Mouse (Mus musculus) embryonic facial prominence, embryonic 11.5 days (tissue): ENCODE data around the gene Lemd1. TPM values are rescaled to one million over a fixed set of nuclear protein-coding genes. Genes with fewer than 3 reads are reported as not detected.

Source experiments
- ATAC-seq: fragments of 200-750 bp; cut with Nextera tagmentation; replicated peaks from 2 replicates; pipeline ENCODE4 v1.8.0; 2017; ENCODE audit warnings: low read depth; ENCODE audit not compliant: insufficient number of reproducible peaks, low FRiP score, low TSS enrichment
- DNase-seq: peaks from one replicate; pipeline ENCODE4 v3.0.0-alpha.2; 2015; ENCODE audit warnings: low spot score
- H3K27ac ChIP-seq: fragments of 300-500 bp; sonication (generic); replicated peaks from 2 replicates; pipeline ENCODE4 v1.5.1; 2014; ENCODE audit warnings: mild to moderate bottlenecking, low read depth, low read length, control low read depth
- H3K27me3 ChIP-seq: fragments of 300-500 bp; sonication (generic); 2 replicates; pipeline ENCODE4 v1.6.1; 2014; ENCODE audit warnings: mild to moderate bottlenecking, low read length, moderate library complexity, mixed read lengths; ENCODE audit not compliant: control insufficient read depth, insufficient read depth
- H3K36me3 ChIP-seq: fragments of 300-500 bp; sonication (generic); replicated peaks from 2 replicates; pipeline ENCODE4 v1.6.1; 2014; ENCODE audit warnings: low read depth, mild to moderate bottlenecking, low read length, moderate library complexity, mixed read lengths; ENCODE audit not compliant: control insufficient read depth, insufficient read depth
- H3K4me1 ChIP-seq: fragments of 300-500 bp; sonication (generic); 2 replicates; pipeline ENCODE4 v1.6.1; 2014; ENCODE audit warnings: low read length, mixed read lengths; ENCODE audit not compliant: control insufficient read depth, insufficient read depth
- H3K4me2 ChIP-seq: fragments of 300-500 bp; sonication (generic); 2 replicates; pipeline ENCODE4 v1.6.1; 2014; ENCODE audit warnings: low read depth, mild to moderate bottlenecking, control low read depth, low read length, moderate library complexity
- H3K4me3 ChIP-seq: fragments of 300-500 bp; sonication (generic); 2 replicates; pipeline ENCODE4 v1.5.1; 2014; ENCODE audit warnings: low read depth, low read length, control low read depth
- H3K9ac ChIP-seq: fragments of 300-500 bp; sonication (generic); replicated peaks from 2 replicates; pipeline ENCODE4 v1.6.1; 2014; ENCODE audit warnings: mild to moderate bottlenecking, control low read depth, low read length
- H3K9me3 ChIP-seq: fragments of 300-500 bp; sonication (generic); replicated peaks from 2 replicates; pipeline ENCODE4 v1.6.1; 2016; ENCODE audit warnings: mild to moderate bottlenecking, low read length, inconsistent platforms, mixed read lengths; ENCODE audit not compliant: control insufficient read depth
- WGBS: fragments of 180-500 bp; shearing (Covaris S2); extraction: QIAGEN DNeasy Blood & Tissue Kit; methylation state at CpG from one replicate; pipeline ENCODE4 v1.1.7; 2014; 5-methylcytosine and 5-hydroxymethylcytosine counted together
- polyA plus RNA-seq: library from polyadenylated mRNA; unstranded; fragments of >200 nt; fragmentation: Nextera tagmentation; extraction: Ambion mirVana; gene quantifications from 2 replicates; pipeline ENCODE4 v1.2.1, GENCODE M21; 2014

Gene Lemd1
- polyA plus RNA-seq, 1 experiment from 2014 or later, result 1.1 TPM

DNA sequence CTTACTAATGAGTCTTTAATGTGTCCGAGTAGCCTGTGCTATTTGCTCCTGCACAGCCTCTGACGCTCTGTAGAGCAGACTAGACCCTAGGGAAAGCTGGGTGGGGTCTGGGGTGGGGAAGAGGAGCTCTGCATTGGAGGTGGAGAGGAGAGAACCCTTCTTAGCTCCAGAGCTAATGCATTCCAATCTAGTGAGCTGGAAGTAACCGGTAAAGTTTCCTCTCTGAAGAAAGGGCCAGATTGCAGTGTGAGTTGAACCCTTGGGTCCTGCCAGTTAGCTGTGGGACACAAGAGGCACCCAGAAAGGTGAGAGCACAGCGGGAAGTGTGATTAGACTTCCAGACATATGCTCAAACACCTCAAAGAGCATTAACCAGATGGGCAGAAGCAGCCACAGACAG, 100.5 kb downstream of the Lemd1 start:
- Histone ChIP-seq H3K4me1 (peaks cover 5% of the 10 kb centered on the region; the same call in 1 of the 2 replicates), H3K36me3 (no peaks in the 10 kb centered on the region), H3K9ac (no peak overlapping the region), H3K9me3 (no peaks in the 10 kb centered on the region), H3K4me3 (no peak overlapping the region), H3K27ac (no peak overlapping the region), H3K27me3 (0 out of 2 replicates have a peak, but pooled peaks cover 2% of the 10 kb centered on the region), H3K4me2 (no peak overlapping the region)
- ATAC-seq (no peak; the same call in 1 of the 2 replicates), DNase-seq (no peak)
- 44% methylated on average over 4 of the region's 4 CpGs for WGBS

DNA sequence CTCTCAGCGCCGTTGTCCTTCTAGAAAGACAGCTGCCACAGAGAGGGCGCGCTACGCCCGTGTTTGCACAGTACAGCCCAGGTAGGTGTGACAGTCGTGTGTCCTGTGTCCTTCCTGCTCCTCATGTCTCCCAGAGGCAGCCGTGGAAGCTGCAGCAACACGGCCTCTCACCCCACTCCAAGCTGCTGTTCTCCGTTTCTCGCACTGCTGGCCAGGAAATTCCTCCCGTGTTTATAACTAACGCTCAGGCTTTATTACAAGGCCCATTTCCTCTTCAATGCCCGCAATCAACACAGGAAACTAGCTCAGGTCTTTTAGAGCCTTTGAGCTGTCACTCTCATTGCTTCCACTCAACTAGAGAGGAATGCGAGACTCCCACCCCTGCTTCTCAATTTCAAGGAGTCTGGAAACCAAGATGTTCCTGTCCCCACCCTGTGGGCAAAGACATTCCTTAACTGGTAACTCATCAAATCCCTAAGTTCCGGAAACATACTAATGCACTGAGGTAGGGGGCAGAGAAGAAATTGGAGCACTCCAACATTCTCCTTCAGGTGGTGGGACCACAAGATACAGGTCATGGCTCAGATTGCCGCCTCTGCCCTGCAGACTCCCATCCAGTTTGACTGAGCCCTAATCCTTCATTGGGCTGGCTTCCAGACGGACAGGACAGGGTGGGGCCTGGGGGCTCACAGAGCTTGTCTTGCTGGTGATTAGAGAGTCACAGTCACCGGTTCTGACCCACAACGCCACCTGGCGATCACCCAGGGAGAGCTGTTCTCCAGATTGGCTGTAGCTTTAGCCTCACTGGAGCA, 101.3 kb downstream of the Lemd1 start:
- Histone ChIP-seq H3K9ac (no peak overlapping the region), H3K27me3 (0 out of 2 replicates have a peak, but pooled peaks cover 2% of the 10 kb centered on the region), H3K4me3 (no peak overlapping the region), H3K4me1 (peaks cover 5% of the 10 kb centered on the region; the same call in 1 of the 2 replicates), H3K9me3 (no peaks in the 10 kb centered on the region), H3K4me2 (no peak overlapping the region), H3K27ac (peak overlapping the region; percentile 67; the same call in 1 of the 2 replicates), H3K36me3 (no peaks in the 10 kb centered on the region)
- WGBS, result 42% methylated on average over 21 of the region's 21 CpGs
- ATAC-seq, result no peak
- DNase-seq, result peak; percentile 54

DNA sequence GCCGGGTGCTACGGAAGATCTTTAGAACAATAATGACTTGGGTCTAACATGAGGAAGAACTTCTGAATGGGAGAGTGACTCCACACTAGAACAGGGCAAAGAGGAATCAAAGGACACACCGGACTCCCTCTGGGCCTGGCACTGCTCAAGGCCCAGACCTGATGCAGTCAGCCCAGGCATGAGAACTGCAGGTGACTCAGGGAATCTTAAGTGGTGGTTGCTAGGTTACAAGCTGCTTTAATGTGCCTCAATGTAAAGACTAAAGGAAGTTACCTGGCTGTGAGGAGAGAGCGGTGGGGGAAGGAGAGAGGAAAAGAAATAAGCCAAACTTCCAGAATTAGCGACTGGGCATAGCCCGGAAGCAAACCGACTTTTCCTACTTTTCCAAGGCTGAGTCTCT, 104.3 kb downstream of the Lemd1 start:
- 64% methylated on average over 7 of the region's 7 CpGs for WGBS
- Histone ChIP-seq H3K9ac (no peak overlapping the region), H3K9me3 (no peaks in the 10 kb centered on the region), H3K4me1 (peaks cover 10% of the 10 kb centered on the region), H3K36me3 (no peaks in the 10 kb centered on the region), H3K4me2 (no peak overlapping the region), H3K4me3 (no peak overlapping the region), H3K27ac (no peak overlapping the region), H3K27me3 (peaks cover 14% of the 10 kb centered on the region; the same call in 1 of the 2 replicates)
- no peak for DNase-seq
- no peak for ATAC-seq

DNA sequence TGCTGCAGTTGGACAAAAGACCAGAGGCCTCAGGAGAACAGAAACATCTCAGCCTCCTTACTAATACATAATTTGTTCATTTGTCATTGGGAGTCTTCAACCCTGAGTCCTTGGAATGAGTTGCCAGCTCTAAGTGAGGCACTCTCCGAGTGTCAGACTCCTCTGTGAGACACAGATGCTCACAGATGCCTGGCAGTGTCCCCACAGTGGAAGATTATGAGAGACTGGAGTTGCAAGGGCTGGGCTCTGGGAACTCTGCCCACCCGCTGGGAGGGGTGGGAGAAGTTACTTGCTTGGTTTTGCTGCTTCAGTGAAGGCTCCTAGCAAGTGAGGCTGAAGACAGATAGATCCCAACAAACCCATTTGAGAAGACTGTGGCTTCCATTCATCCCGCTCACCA, 104.8 kb downstream of the Lemd1 start:
- no peaks in the 10 kb centered on the region for H3K36me3 ChIP-seq
- H3K4me2 ChIP-seq, result no peak overlapping the region
- H3K4me1 ChIP-seq, result peaks cover 10% of the 10 kb centered on the region
- no peak overlapping the region for H3K27ac ChIP-seq
- ATAC-seq (no peak), DNase-seq (no peak)
- no peak overlapping the region for H3K4me3 ChIP-seq
- 68% methylated on average over 3 of the region's 3 CpGs for WGBS
- no peaks in the 10 kb centered on the region for H3K9me3 ChIP-seq
- H3K9ac ChIP-seq, result no peak overlapping the region
- peaks cover 14% of the 10 kb centered on the region; the same call in 1 of the 2 replicates for H3K27me3 ChIP-seq

DNA sequence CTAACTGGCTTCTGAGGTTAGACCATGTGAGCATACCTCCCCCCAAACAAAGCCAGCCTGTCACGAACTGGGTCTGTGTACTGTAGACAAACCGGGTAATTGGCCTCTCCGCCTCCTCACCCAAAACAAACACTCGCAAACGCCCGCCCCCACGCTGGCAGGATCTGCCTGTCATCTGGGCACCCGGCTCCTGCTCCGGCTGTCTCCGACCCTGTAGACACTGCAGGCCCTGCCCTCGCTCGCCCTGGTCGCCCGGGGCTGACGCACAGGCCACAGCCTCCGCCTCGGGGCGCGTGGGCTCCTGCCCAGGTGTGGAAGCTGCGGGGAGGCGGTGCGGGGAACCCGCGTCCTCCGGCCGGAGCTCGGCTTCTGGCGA, 107.2 kb downstream of the Lemd1 start, which contains the start of gene Klhdc8a:
Klhdc8a (plus strand) TSS at position 202 of the 376 bp plus-strand sequence.
- peak within 1 kb of the TSS; percentile 65 for H3K9ac ChIP-seq
- H3K27ac ChIP-seq, result no peak within 1 kb of the TSS
- peak within 1 kb of the TSS; percentile 100 for H3K4me2 ChIP-seq
- WGBS, result 0% methylated on average over 28 of the region's 28 CpGs
- no peaks in the 10 kb centered on the region for H3K9me3 ChIP-seq
- H3K27me3 ChIP-seq, result peaks cover 14% of the 10 kb centered on the region; the same call in 1 of the 2 replicates
- peaks cover 4% of the 10 kb centered on the region for H3K4me1 ChIP-seq
- H3K36me3 ChIP-seq, result no peaks in the 10 kb centered on the region
- DNase-seq, result peak; percentile 42
- ATAC-seq, result 0 out of 2 replicates have a peak, but pooled peaks have one; percentile 39
- H3K4me3 ChIP-seq, result peak within 1 kb of the TSS; percentile 56

DNA sequence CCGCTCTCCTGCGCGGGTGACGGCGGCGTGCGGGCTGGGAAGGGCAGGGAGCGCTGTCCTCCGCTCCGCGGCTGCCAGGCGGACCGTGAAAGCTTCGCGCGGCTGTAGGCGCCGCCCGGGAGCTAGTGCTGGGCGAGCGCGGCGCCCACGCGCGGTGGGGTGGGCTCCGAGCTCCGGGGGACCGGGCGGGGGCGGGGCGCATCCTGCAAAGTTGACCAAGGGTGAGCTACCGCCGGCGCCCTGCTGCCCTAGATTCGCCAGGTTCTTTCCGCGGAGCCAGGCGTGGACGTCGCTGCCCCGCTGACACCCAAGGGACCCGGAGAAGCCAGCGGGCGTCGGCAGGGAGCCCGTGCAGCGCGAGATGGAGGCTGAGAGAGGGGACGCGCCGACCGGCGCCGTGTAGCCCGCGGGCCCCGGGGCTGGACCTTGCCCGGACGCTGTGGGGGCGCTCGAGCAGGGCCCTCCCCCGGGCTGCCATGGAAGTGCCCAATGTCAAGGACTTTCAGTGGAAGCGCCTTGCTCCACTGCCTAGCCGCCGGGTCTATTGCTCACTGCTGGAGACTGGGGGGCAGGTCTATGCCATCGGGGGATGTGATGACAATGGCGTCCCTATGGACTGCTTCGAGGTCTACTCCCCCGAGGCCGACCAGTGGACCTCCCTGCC, 107.7 kb downstream of the Lemd1 start:
- peaks cover 4% of the 10 kb centered on the region for H3K4me1 ChIP-seq
- DNase-seq (peak; percentile 42), ATAC-seq (peak; percentile 61)
- peak overlapping the region; percentile 56 for H3K4me3 ChIP-seq
- H3K27me3 ChIP-seq, result peaks cover 14% of the 10 kb centered on the region; the same call in 1 of the 2 replicates
- H3K9ac ChIP-seq, result peak overlapping the region; percentile 65
- no peak overlapping the region for H3K27ac ChIP-seq
- H3K4me2 ChIP-seq, result peak overlapping the region; percentile 100
- H3K9me3 ChIP-seq, result no peaks in the 10 kb centered on the region
- no peaks in the 10 kb centered on the region for H3K36me3 ChIP-seq
- 1% methylated on average over 64 of the region's 71 CpGs for WGBS

DNA sequence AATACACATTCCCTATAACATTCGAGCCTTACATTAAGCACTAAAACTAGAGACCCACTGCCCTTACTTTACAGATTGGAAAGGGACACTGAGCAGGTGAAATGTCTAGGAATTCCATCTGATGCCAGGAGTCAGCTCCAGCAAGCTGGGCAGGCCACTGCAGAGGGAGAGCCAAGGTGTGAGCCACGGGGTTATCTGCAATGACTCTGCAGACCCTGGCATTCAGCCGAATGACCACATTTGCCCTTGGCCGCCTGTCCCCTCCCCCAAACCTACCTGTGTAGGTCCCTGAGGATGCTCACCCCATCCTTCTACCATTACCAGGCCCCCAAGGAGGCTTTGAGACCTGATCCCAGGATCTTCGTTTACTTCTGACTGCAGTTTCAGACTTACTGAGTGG, 108.5 kb downstream of the Lemd1 start:
- DNase-seq (no peak), ATAC-seq (no peak)
- Histone ChIP-seq H3K27me3 (peaks cover 14% of the 10 kb centered on the region; the same call in 1 of the 2 replicates), H3K4me2 (no peak overlapping the region), H3K27ac (no peak overlapping the region), H3K4me1 (peaks cover 4% of the 10 kb centered on the region), H3K4me3 (no peak overlapping the region), H3K9ac (no peak overlapping the region), H3K9me3 (no peaks in the 10 kb centered on the region), H3K36me3 (no peaks in the 10 kb centered on the region)
- WGBS, result 75% methylated on average over 5 of the region's 5 CpGs

DNA sequence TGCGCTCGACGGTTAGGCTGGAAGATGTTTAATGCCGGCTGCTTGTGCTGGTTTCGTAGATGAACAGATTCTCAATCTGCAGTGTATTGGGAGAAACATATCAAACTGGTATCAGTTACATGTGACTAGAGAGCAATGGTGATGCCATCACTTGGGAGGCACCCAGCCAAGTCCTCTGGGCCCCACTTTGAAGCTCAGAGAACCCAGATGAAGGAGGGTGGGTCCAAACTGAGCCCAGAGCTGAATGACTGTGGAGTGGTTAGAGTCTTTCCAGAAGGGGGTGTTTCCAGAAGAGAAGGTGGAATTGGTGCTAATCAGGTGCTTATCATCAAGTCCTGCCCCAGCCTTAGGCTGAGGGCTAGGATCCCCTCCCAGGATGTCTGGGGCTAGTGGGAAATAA, 110.0 kb downstream of the Lemd1 start:
- Histone ChIP-seq H3K4me1 (peaks cover 4% of the 10 kb centered on the region), H3K9me3 (no peaks in the 10 kb centered on the region), H3K4me3 (no peak overlapping the region), H3K27me3 (peaks cover 13% of the 10 kb centered on the region; the same call in 1 of the 2 replicates), H3K9ac (no peak overlapping the region), H3K36me3 (no peaks in the 10 kb centered on the region), H3K4me2 (no peak overlapping the region), H3K27ac (no peak overlapping the region)
- 90% methylated on average over 5 of the region's 5 CpGs for WGBS
- DNase-seq, result no peak
- no peak for ATAC-seq
